Mouse (Mus musculus) erythroblast, embryonic 14.5 days (primary cell): ENCODE measurements around the gene Ubtd1.

Experiments used
- GATA1 ChIP-seq: IDR thresholded peaks from 2 replicates; pipeline ENCODE4 v1.6.1; 2012; ENCODE audit warnings: low read length, inconsistent platforms, mixed read lengths
- TAL1 ChIP-seq: IDR thresholded peaks from 3 replicates; pipeline ENCODE4 v1.6.1; 2012; ENCODE audit warnings: low read length, inconsistent platforms, mixed read lengths

DNA sequence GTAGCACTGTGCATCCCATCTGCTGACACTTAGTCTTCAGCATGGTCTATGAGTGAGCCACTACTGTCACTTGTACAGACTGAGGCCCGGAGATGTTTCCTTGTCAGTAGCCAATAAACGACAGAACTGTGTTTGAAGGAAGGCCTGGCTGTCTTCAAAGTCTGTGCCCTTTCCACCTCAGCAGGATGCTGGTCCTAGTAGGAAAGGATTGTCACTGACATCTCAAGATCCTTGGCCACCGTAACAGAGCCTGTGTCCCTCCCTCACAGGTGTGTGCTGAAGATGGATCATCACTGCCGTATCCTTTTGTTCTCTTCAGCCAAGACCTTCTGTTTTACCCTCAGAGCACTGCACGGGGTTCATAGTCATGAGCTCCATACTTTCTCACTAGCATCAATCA lies 43.0 kb upstream of the Ubtd1 start:
- TF ChIP-seq TAL1 (no peak), GATA1 (no peak)
